Mouse (Mus musculus) frontal cortex, adult (tissue): ENCODE data around the gene Fam149b.
A peak's percentile ranks its signal among the peaks of the same experiment; 100 is the strongest.

Source experiments
- ATAC-seq: cut with Nextera tagmentation; 2 replicates; pipeline ENCODE4 v1.9.2; 2017; ENCODE audit warnings: mild to moderate bottlenecking, moderate library complexity, mixed read lengths; ENCODE audit not compliant: low TSS enrichment

Fam149b gene

GRCm38 (mm10) chr14:20389446-20390079 is 41.6 kb downstream of the Fam149b start:
- ATAC-seq = no peak

GRCm38 (mm10) chr14:20392326-20392725 is 44.4 kb downstream of the Fam149b start:
- no peak for ATAC-seq

GRCm38 (mm10) chr14:20393205-20393913 is 45.4 kb downstream of the Fam149b start, which contains the start of gene Mrps16:
TSS of gene Mrps16 (minus strand) at chr14:20393634.
- peak; percentile 93 for ATAC-seq

GRCm38 (mm10) chr14:20397220-20397619 is 49.3 kb downstream of the Fam149b start:
- no peak for ATAC-seq

GRCm38 (mm10) chr14:20398864-20399263 is 50.9 kb downstream of the Fam149b start:
- 0 out of 2 replicates have a peak, but pooled peaks have one; percentile 46 for ATAC-seq

GRCm38 (mm10) chr14:20400071-20400470 is 52.1 kb downstream of the Fam149b start:
- peak; percentile 86 for ATAC-seq

- no peak for ATAC-seq
Measured at GRCm38 (mm10) chr14:20422257-20422656, 74.3 kb downstream of the Fam149b start.

GRCm38 (mm10) chr14:20423046-20423445 is 75.1 kb downstream of the Fam149b start:
- ATAC-seq = no peak

- no peak for ATAC-seq
Measured at GRCm38 (mm10) chr14:20428593-20428992, 80.6 kb downstream of the Fam149b start.

- ATAC-seq = no peak
Measured at GRCm38 (mm10) chr14:20429833-20430232, 81.9 kb downstream of the Fam149b start.

- ATAC-seq = no peak
Measured at GRCm38 (mm10) chr14:20431726-20432125, 83.8 kb downstream of the Fam149b start.

- ATAC-seq = peak; percentile 80
Measured at GRCm38 (mm10) chr14:20432420-20432819, 84.5 kb downstream of the Fam149b start.
